Mouse (Mus musculus): ENCODE measurements around the gene BC048403. TPM values are rescaled to one million over a fixed set of nuclear protein-coding genes. Genes with fewer than 3 reads are reported as not detected.

The BC048403 gene
- total RNA-seq, 2 experiments from 2014 or later, result 8.6 to 8.8 TPM

- intact Hi-C loops (cut with DNase I), result no loop called here
- no peak for DNase-seq (ENCODE audit: extremely low spot score in 1 of 2, low spot score in 2 of 2)
Measured at GRCm38 (mm10) chr10:121794486-121794885, 54.7 kb downstream of the BC048403 start.

- intact Hi-C loops (cut with DNase I), result no loop called here
Measured at GRCm38 (mm10) chr10:121796027-121796802, 56.5 kb downstream of the BC048403 start.

GRCm38 (mm10) chr10:121800041-121800440, 60.3 kb downstream of the BC048403 start:
- intact Hi-C loops (cut with DNase I), result no loop called here
- no peak for DNase-seq (ENCODE audit: extremely low spot score in 1 of 2, low spot score in 2 of 2)

More at GRCm38 (mm10) chr10:121796027-121796802, 56.5 kb downstream of the BC048403 start:
- no peak for DNase-seq (ENCODE audit: extremely low spot score in 1 of 2, low spot score in 2 of 2)

Other genes with a start within 250 kb of the BC048403 start
- gene Tbk1, start 153.2 kb upstream of the BC048403 start, total RNA-seq (2021), result 10 to 100 TPM; 38.2 to 41.2 TPM
- gene Xpot, start 113.6 kb upstream of the BC048403 start, total RNA-seq (2021), result 10 to 100 TPM; 65.9 to 70.9 TPM
- under 1 TPM; 0.30 to 0.39 TPM for gene D930020B18Rik, start 98.3 kb upstream of the BC048403 start, total RNA-seq (2021)

All from left cerebral cortex, postnatal 10 days (tissue).